Mouse (Mus musculus) spleen, postnatal 14 days (tissue): ENCODE measurements around the gene Nipal4.
"Not testable (repeated sequence)": the region's sequence is repeated elsewhere in the genome, so short reads cannot be mapped to it uniquely, and the experiment has no call there.

Source experiments
- DNase-seq, 2 experiments: peaks; one replicate each; pipeline ENCODE4 v3.0.0; 2021 to 2022; ENCODE audit warnings: low spot score in 2 of 2

Nipal4 gene

GRCm38 (mm10) chr11:46165866-46166585 lies at the start of gene Nipal4:
TSS of gene Nipal4 (minus strand) at chr11:46166508.
- no peak for DNase-seq

- DNase-seq: peak in 1 of 2 experiments; percentile 16
These were observed 49.0 kb upstream of the Nipal4 start for GRCm38 (mm10) chr11:46215354-46215753.

- DNase-seq: no peak
These were observed 48.3 kb upstream of the Nipal4 start for GRCm38 (mm10) chr11:46214368-46215230.

GRCm38 (mm10) chr11:46213844-46214243 lies 47.5 kb upstream of the Nipal4 start:
- DNase-seq: no peak

- DNase-seq: no peak
These were observed 45.5 kb upstream of the Nipal4 start for GRCm38 (mm10) chr11:46211858-46212257.

GRCm38 (mm10) chr11:46209884-46210283 lies 43.6 kb upstream of the Nipal4 start:
- no peak for DNase-seq

- no peak for DNase-seq
These were observed 39.5 kb upstream of the Nipal4 start for GRCm38 (mm10) chr11:46205639-46206409.

GRCm38 (mm10) chr11:46204841-46205240 lies 38.5 kb upstream of the Nipal4 start:
- DNase-seq: no peak

- no peak for DNase-seq
These were observed 36.2 kb upstream of the Nipal4 start for GRCm38 (mm10) chr11:46202547-46202887.

- no peak for DNase-seq
These were observed 35.6 kb upstream of the Nipal4 start for GRCm38 (mm10) chr11:46201636-46202546.

GRCm38 (mm10) chr11:46200664-46201063 lies 34.4 kb upstream of the Nipal4 start:
- no peak for DNase-seq

GRCm38 (mm10) chr11:46194175-46194574 lies 27.9 kb upstream of the Nipal4 start:
- DNase-seq: no peak

GRCm38 (mm10) chr11:46188283-46188682 lies 22.0 kb upstream of the Nipal4 start:
- no peak for DNase-seq

GRCm38 (mm10) chr11:46185486-46185885 lies 19.2 kb upstream of the Nipal4 start:
- DNase-seq: no peak

GRCm38 (mm10) chr11:46184946-46185345 lies 18.6 kb upstream of the Nipal4 start:
- no peak for DNase-seq

- DNase-seq: not testable (repeated sequence)
These were observed 15.7 kb upstream of the Nipal4 start for GRCm38 (mm10) chr11:46182031-46182430.

- DNase-seq: no peak
These were observed 11.1 kb upstream of the Nipal4 start for GRCm38 (mm10) chr11:46177246-46178043.

- DNase-seq: no peak
These were observed 9.8 kb upstream of the Nipal4 start for GRCm38 (mm10) chr11:46176155-46176554.

GRCm38 (mm10) chr11:46172128-46172527 lies 5.8 kb upstream of the Nipal4 start:
- DNase-seq: no peak

GRCm38 (mm10) chr11:46169908-46170307 lies 3.6 kb upstream of the Nipal4 start:
- DNase-seq: no peak
